Mouse (Mus musculus) hindbrain, embryonic 10.5 days (tissue): ENCODE data around the gene Arid5b. TPM values are rescaled to one million over a fixed set of nuclear protein-coding genes. Genes with fewer than 3 reads are reported as not detected.
"Not testable (repeated sequence)": the region's sequence is repeated elsewhere in the genome, so short reads cannot be mapped to it uniquely, and the experiment has no call there.

Experiments used
- DNase-seq: peaks from one replicate; pipeline ENCODE4 v3.0.0-alpha.2; 2017; ENCODE audit warnings: low spot score
- H3K27ac ChIP-seq: fragments of 300-500 bp; sonication (generic); 2 replicates; pipeline ENCODE4 v1.5.1; 2016; ENCODE audit warnings: mild to moderate bottlenecking, moderate library complexity
- H3K27me3 ChIP-seq: fragments of 300-500 bp; sonication (generic); 2 replicates; pipeline ENCODE4 v1.6.1; 2016; ENCODE audit warnings: mild to moderate bottlenecking; ENCODE audit not compliant: poor library complexity, insufficient read depth, severe bottlenecking
- H3K36me3 ChIP-seq: fragments of 300-500 bp; sonication (generic); 2 replicates; pipeline ENCODE4 v1.6.1; 2016; ENCODE audit warnings: mild to moderate bottlenecking, moderate library complexity
- H3K4me1 ChIP-seq: fragments of 300-500 bp; sonication (generic); replicated peaks from 2 replicates; pipeline ENCODE4 v1.6.1; 2016; ENCODE audit warnings: mild to moderate bottlenecking
- H3K4me3 ChIP-seq: fragments of 300-500 bp; sonication (generic); 2 replicates; pipeline ENCODE4 v1.5.1; 2016; ENCODE audit warnings: mild to moderate bottlenecking, moderate library complexity
- H3K9me3 ChIP-seq: fragments of 300-500 bp; sonication (generic); 2 replicates; pipeline ENCODE4 v1.6.1; 2016; ENCODE audit warnings: mild to moderate bottlenecking, moderate library complexity
- WGBS: fragments of 180-500 bp; shearing (Covaris S2); methylation state at CpG from one replicate; pipeline ENCODE4 v1.1.7; 2016; 5-methylcytosine and 5-hydroxymethylcytosine counted together
- polyA plus RNA-seq: library from polyadenylated mRNA; unstranded; fragments of >200 nt; fragmentation: Nextera tagmentation; extraction: Ambion mirVana; gene quantifications from 2 replicates; pipeline ENCODE4 v1.2.1, GENCODE M21; 2016

Gene Arid5b
- polyA plus RNA-seq, 1 experiment from 2014 or later: 14.2 TPM

GRCm38 (mm10) chr10:68100506-68100905 lies 178.0 kb downstream of the Arid5b start:
- Histone ChIP-seq H3K9me3 (no peaks in the 10 kb centered on the region), H3K27me3 (no peaks in the 10 kb centered on the region), H3K4me3 (no peak overlapping the region), H3K4me1 (peaks cover 18% of the 10 kb centered on the region), H3K36me3 (peaks cover 50% of the 10 kb centered on the region), H3K27ac (no peak overlapping the region)
- DNase-seq: no peak
- 92% methylated on average over 8 of the region's 8 CpGs for WGBS

GRCm38 (mm10) chr10:68099801-68100200 lies 178.7 kb downstream of the Arid5b start:
- H3K36me3 ChIP-seq: peaks cover 57% of the 10 kb centered on the region
- H3K9me3 ChIP-seq, DNase-seq, H3K4me3 ChIP-seq, H3K27me3 ChIP-seq, H3K27ac ChIP-seq: not testable (repeated sequence)
- WGBS: 91% methylated on average over 7 of the region's 7 CpGs
- H3K4me1 ChIP-seq: peaks cover 10% of the 10 kb centered on the region

GRCm38 (mm10) chr10:68097821-68098675 lies 180.5 kb downstream of the Arid5b start:
- no peaks in the 10 kb centered on the region for H3K4me1 ChIP-seq
- H3K36me3 ChIP-seq: peaks cover 66% of the 10 kb centered on the region
- H3K4me3 ChIP-seq: no peak overlapping the region
- H3K27me3 ChIP-seq: no peaks in the 10 kb centered on the region
- WGBS: 93% methylated on average over 19 of the region's 19 CpGs
- H3K27ac ChIP-seq: no peak overlapping the region
- no peak for DNase-seq
- no peaks in the 10 kb centered on the region for H3K9me3 ChIP-seq

DNA sequence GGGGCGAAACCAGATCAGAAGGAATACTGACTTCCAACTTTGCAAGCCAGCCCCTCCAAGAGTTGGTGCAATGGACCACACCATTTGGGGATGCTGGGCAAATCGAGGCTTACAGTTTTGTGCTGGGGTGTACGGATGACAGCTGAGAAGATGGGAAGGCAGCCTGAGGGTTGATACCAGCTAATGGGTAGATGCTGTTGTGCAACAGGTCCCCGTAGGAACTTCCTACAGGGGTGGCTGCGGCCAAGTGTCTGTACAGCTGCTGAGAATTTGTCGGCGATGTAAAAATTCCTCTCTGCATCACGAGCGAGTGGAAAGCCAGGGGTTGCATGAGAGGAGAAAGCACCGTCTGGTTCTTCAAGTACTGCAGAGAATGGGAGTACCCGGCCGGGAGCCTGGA lies 182.1 kb downstream of the Arid5b start:
- H3K36me3 ChIP-seq: peaks cover 63% of the 10 kb centered on the region
- WGBS: 94% methylated on average over 12 of the region's 12 CpGs
- no peak for DNase-seq

DNA sequence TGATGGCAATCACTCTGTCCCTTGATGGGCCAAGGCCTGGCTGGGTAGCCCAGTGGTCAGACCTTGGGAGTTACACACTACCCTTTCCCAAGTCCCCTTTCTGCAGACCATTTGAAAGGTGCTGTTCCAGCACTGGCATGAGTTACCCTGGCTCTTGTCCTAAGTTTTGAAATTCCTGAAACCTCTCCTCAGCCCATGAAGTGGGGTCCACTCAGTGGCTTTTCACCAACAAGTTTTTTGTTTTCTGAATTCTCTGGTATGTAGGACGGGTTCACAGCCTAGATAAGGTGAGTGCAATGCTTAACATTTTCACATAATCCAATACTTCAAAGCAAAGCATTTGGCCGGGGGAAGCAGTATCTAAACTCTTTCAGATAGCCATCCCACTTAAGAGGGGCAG lies 183.4 kb downstream of the Arid5b start:
- WGBS: 86% methylated on average over 2 of the region's 2 CpGs
- Histone ChIP-seq H3K4me3 (no peak overlapping the region), H3K36me3 (peaks cover 52% of the 10 kb centered on the region), H3K9me3 (no peaks in the 10 kb centered on the region), H3K4me1 (0 out of 2 replicates have a peak, but pooled peaks cover 3% of the 10 kb centered on the region), H3K27ac (no peak overlapping the region), H3K27me3 (no peaks in the 10 kb centered on the region)
- DNase-seq: no peak

More for the DNA sequence above, 182.1 kb downstream of the Arid5b start:
- no peaks in the 10 kb centered on the region for H3K27me3 ChIP-seq
- H3K4me1 ChIP-seq: no peaks in the 10 kb centered on the region
- no peak overlapping the region for H3K4me3 ChIP-seq
- no peak overlapping the region for H3K27ac ChIP-seq
- H3K9me3 ChIP-seq: no peaks in the 10 kb centered on the region

DNA sequence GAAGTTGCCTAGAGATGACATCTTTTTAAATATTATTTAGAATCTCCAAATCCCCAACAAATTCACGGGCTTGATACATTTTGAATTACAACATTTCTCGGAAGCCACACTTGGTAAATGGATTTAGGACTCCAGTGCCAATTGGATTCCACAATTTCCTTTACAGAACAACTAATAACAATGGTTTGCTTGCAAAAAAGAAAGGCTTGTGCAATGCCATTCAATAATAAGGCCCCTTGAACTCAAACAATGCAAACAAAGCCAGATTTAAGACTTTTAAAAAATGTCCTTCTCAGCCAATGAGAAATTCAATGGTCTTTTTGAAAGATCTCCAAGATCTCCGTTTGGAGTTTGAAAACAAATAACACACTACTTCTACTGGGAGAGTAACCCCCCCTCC lies 185.0 kb downstream of the Arid5b start:
- Histone ChIP-seq H3K36me3 (peaks cover 48% of the 10 kb centered on the region), H3K9me3 (no peaks in the 10 kb centered on the region), H3K27ac (no peak overlapping the region), H3K4me3 (no peak overlapping the region), H3K27me3 (no peaks in the 10 kb centered on the region), H3K4me1 (0 out of 2 replicates have a peak, but pooled peaks cover 3% of the 10 kb centered on the region)
- 84% methylated on average over 3 of the region's 3 CpGs for whole genome bisulfite sequencing
- DNase-seq: no peak

- H3K27ac ChIP-seq: no peak overlapping the region
- WGBS: 89% methylated on average over 4 of the region's 4 CpGs
Measured at GRCm38 (mm10) chr10:68091840-68092239, 186.7 kb downstream of the Arid5b start.

DNA sequence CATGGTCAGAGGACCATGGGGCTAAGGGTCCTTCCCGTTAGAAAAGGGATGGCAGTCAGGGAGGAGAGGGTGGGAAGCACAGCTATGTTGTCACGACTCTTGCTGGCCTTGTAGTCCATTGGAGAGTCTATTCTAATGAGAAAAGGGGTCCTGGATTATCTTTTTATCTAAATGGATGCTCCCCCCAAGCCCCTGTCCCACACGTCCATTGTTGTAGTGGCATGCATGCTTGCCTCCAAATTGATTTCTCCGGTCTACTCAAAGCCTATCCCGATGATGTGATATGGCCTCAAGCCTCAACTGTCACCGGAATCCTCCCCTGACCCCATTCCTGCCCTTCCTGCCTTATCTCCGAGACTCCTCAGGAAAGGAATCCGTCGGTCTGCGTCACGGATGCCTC lies 187.5 kb downstream of the Arid5b start:
- H3K27ac ChIP-seq: no peak overlapping the region
- DNase-seq: no peak
- 79% methylated on average over 11 of the region's 11 CpGs for WGBS
- no peaks in the 10 kb centered on the region for H3K27me3 ChIP-seq
- H3K36me3 ChIP-seq: peaks cover 23% of the 10 kb centered on the region
- no peaks in the 10 kb centered on the region for H3K9me3 ChIP-seq
- no peak overlapping the region for H3K4me3 ChIP-seq
- H3K4me1 ChIP-seq: 0 out of 2 replicates have a peak, but pooled peaks cover 3% of the 10 kb centered on the region

More at GRCm38 (mm10) chr10:68091840-68092239, 186.7 kb downstream of the Arid5b start:
- no peak for DNase-seq
- Histone ChIP-seq H3K27me3 (no peaks in the 10 kb centered on the region), H3K4me1 (0 out of 2 replicates have a peak, but pooled peaks cover 3% of the 10 kb centered on the region), H3K36me3 (peaks cover 31% of the 10 kb centered on the region), H3K9me3 (no peaks in the 10 kb centered on the region), H3K4me3 (no peak overlapping the region)

GRCm38 (mm10) chr10:68090544-68090943 lies 188.0 kb downstream of the Arid5b start:
- WGBS: 93% methylated on average over 3 of the region's 3 CpGs

GRCm38 (mm10) chr10:68090197-68090535 lies 188.4 kb downstream of the Arid5b start:
- no peak for DNase-seq
- WGBS: 83% methylated on average over 4 of the region's 4 CpGs
- no peaks in the 10 kb centered on the region for H3K27me3 ChIP-seq
- H3K4me3 ChIP-seq: no peak overlapping the region
- H3K36me3 ChIP-seq: peaks cover 16% of the 10 kb centered on the region
- H3K4me1 ChIP-seq: 0 out of 2 replicates have a peak, but pooled peaks cover 3% of the 10 kb centered on the region
- H3K27ac ChIP-seq: no peak overlapping the region
- no peaks in the 10 kb centered on the region for H3K9me3 ChIP-seq

More at GRCm38 (mm10) chr10:68090544-68090943, 188.0 kb downstream of the Arid5b start:
- Histone ChIP-seq H3K9me3 (no peaks in the 10 kb centered on the region), H3K4me3 (no peak overlapping the region), H3K27ac (no peak overlapping the region), H3K27me3 (no peaks in the 10 kb centered on the region), H3K36me3 (peaks cover 20% of the 10 kb centered on the region), H3K4me1 (0 out of 2 replicates have a peak, but pooled peaks cover 3% of the 10 kb centered on the region)
- no peak for DNase-seq

DNA sequence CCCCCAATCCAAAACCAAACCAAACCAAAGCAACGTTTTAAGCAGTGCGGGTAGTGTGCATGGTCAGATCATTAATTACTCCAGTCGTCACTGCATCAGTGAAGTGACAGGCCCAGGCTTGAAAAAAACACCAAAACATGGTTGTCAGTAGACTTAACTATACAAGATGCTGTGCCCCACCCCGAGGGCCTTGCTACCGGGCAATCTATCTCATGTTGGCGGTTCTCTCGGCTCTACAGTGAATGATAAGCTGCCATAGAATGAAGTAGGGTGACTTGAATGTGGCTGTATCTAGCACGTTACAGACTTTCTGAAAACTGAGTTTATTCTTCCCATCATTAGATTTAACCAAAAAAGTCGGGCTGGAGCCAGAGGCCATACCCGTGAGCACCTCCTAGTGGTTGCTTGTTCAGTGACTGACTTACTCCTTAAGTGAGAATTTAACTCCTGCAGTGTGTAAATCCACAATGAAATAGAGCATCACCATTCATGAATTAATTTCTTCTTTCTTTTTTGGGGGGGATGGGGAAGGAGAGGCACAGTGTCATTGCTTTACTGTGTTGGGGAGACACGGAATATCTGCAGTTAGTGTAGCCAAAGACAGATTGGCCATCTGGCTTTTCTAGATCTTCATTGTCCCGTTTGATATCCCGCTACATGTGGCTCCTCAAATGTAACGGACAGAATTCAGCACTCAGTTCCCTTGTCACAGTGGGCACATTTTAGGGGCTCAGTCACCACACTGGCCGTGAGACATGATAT lies 188.9 kb downstream of the Arid5b start:
- no peaks in the 10 kb centered on the region for H3K9me3 ChIP-seq
- H3K27ac ChIP-seq: no peak overlapping the region
- 77% methylated on average over 15 of the region's 15 CpGs for WGBS
- H3K27me3 ChIP-seq: no peaks in the 10 kb centered on the region
- H3K4me3 ChIP-seq: no peak overlapping the region
- DNase-seq: no peak
- H3K36me3 ChIP-seq: peaks cover 10% of the 10 kb centered on the region
- 0 out of 2 replicates have a peak, but pooled peaks cover 3% of the 10 kb centered on the region for H3K4me1 ChIP-seq

DNA sequence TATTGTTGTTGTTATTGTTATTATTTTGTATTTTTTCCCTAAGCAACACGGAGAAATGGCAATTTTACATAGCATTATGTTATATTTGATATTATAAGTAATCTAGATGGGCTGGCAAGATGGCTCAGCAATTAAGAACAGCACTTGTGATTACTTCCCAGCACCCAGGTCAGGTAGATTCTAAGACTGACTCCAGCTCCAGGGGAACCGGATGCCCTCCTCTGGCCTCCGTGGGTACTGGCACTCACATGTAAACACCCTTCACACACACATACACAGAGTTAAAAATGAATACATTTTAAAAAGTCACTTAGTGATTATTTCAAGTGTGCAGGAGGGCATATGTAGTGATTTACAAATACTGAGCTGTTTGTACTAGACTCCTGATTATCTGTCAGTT lies 190.8 kb downstream of the Arid5b start:
- Histone ChIP-seq H3K27me3 (no peaks in the 10 kb centered on the region), H3K4me3 (no peak overlapping the region), H3K4me1 (0 out of 2 replicates have a peak, but pooled peaks cover 3% of the 10 kb centered on the region), H3K27ac (no peak overlapping the region), H3K36me3 (no peaks in the 10 kb centered on the region), H3K9me3 (no peaks in the 10 kb centered on the region)
- no peak for DNase-seq
- 82% methylated on average over 3 of the region's 3 CpGs for whole genome bisulfite sequencing

GRCm38 (mm10) chr10:68086973-68087372 lies 191.6 kb downstream of the Arid5b start:
- Histone ChIP-seq H3K9me3 (no peaks in the 10 kb centered on the region), H3K4me1 (0 out of 2 replicates have a peak, but pooled peaks cover 3% of the 10 kb centered on the region), H3K27me3 (no peaks in the 10 kb centered on the region), H3K27ac (no peak overlapping the region), H3K4me3 (no peak overlapping the region), H3K36me3 (no peaks in the 10 kb centered on the region)
- 89% methylated on average over 4 of the region's 4 CpGs for WGBS
- no peak for DNase-seq
